Mouse (Mus musculus): Measurements from ENCODE around the gene Tnp1. TPM values are rescaled to one million over a fixed set of nuclear protein-coding genes. Genes with fewer than 3 reads are reported as not detected.

The Tnp1 gene
- total RNA-seq, 2 experiments from 2014 or later, result not detected

- no peak for DNase-seq (ENCODE audit: low spot score in 2 of 2)
Observed at GRCm38 (mm10) chr1:73026157-73026556, 10.4 kb upstream of the Tnp1 start.

- no peak for DNase-seq (ENCODE audit: low spot score in 2 of 2)
Observed at GRCm38 (mm10) chr1:73006847-73007246, 8.9 kb downstream of the Tnp1 start.

GRCm38 (mm10) chr1:73004890-73005289 is 10.8 kb downstream of the Tnp1 start:
- no peak for DNase-seq (ENCODE audit: low spot score in 2 of 2)

GRCm38 (mm10) chr1:73002637-73003036 is 13.1 kb downstream of the Tnp1 start:
- DNase-seq (ENCODE audit: low spot score in 2 of 2), result no peak

GRCm38 (mm10) chr1:73001961-73002360 is 13.7 kb downstream of the Tnp1 start:
- no peak for DNase-seq (ENCODE audit: low spot score in 2 of 2)

- no peak for DNase-seq (ENCODE audit: low spot score in 2 of 2)
Observed at GRCm38 (mm10) chr1:72994751-72995528, 20.8 kb downstream of the Tnp1 start.

GRCm38 (mm10) chr1:72992944-72993464 is 22.7 kb downstream of the Tnp1 start:
- no peak for DNase-seq (ENCODE audit: low spot score in 2 of 2)

- no peak for DNase-seq (ENCODE audit: low spot score in 2 of 2)
Observed at GRCm38 (mm10) chr1:72992209-72992608, 23.5 kb downstream of the Tnp1 start.

- DNase-seq (ENCODE audit: low spot score in 2 of 2), result no peak
Observed at GRCm38 (mm10) chr1:72988904-72989303, 26.8 kb downstream of the Tnp1 start.

GRCm38 (mm10) chr1:72986715-72987114 is 29.0 kb downstream of the Tnp1 start:
- no peak for DNase-seq (ENCODE audit: low spot score in 2 of 2)

GRCm38 (mm10) chr1:72978956-72979355 is 36.8 kb downstream of the Tnp1 start:
- DNase-seq (ENCODE audit: low spot score in 2 of 2), result no peak

GRCm38 (mm10) chr1:72974226-72974625 is 41.5 kb downstream of the Tnp1 start:
- no peak for DNase-seq (ENCODE audit: low spot score in 2 of 2)

- DNase-seq (ENCODE audit: low spot score in 2 of 2), result no peak
Observed at GRCm38 (mm10) chr1:72970461-72970860, 45.2 kb downstream of the Tnp1 start.

- no peak for DNase-seq (ENCODE audit: low spot score in 2 of 2)
Observed at GRCm38 (mm10) chr1:72969113-72969812, 46.4 kb downstream of the Tnp1 start.

- no peak for DNase-seq (ENCODE audit: low spot score in 2 of 2)
Observed at GRCm38 (mm10) chr1:72966423-72966822, 49.3 kb downstream of the Tnp1 start.

Other genes with a start within 250 kb of the Tnp1 start
- gene Igfbp2, start 191.4 kb downstream of the Tnp1 start, total RNA-seq (2021), result 100 to 1,000 TPM in 1 of 2 experiments, 10 to 100 TPM in 1; 26.7 to 306 TPM
- 100 to 1,000 TPM; 111 to 142 TPM for gene Igfbp5, start 141.0 kb downstream of the Tnp1 start, total RNA-seq (2021)